Mouse (Mus musculus) lung, adult 10 weeks (tissue): ENCODE results near the gene Apold1. TPM values are rescaled to one million over a fixed set of nuclear protein-coding genes. Genes with fewer than 3 reads are reported as not detected.

Source experiments
- polyA plus RNA-seq: library from polyadenylated mRNA; stranded (reverse); fragments of 350-450 nt; fragmentation: Illumina TruSeq; extraction: RNeasy Lipid Tissue Mini Kit (QIAGEN cat#74804); gene quantifications from one replicate; pipeline ENCODE4 v1.2.3, GENCODE M21; 2014; ENCODE audit warnings: low read depth, low replicate concordance; ENCODE audit not compliant: insufficient read depth

Gene Apold1
- 1.5 TPM for polyA plus RNA-seq

GRCm38 (mm10) chr6:134981231-134982062, at the start of gene Apold1:
Apold1 (plus strand) TSS chr6:134981718.

GRCm38 (mm10) chr6:135011048-135011733, 29.7 kb downstream of the Apold1 start, which contains the start of gene Ddx47:
Ddx47 (plus strand) TSS chr6:135011612.

Other genes starting within 250 kb of the Apold1 start
- gene Dusp16, start 189.1 kb upstream of the Apold1 start, polyA plus RNA-seq, result 16.1 TPM
- 21.3 TPM for gene Crebl2, start 151.6 kb upstream of the Apold1 start, polyA plus RNA-seq
- 3.8 TPM for gene Gpr19, start 83.1 kb upstream of the Apold1 start, polyA plus RNA-seq
- 44.2 TPM for gene Cdkn1b, start 61.3 kb upstream of the Apold1 start, polyA plus RNA-seq
- 50.1 TPM for gene Ddx47, start 29.9 kb downstream of the Apold1 start, polyA plus RNA-seq
- gene Gprc5a, start 83.9 kb downstream of the Apold1 start, polyA plus RNA-seq, result 320 TPM
- gene Gprc5d, start 136.6 kb downstream of the Apold1 start, polyA plus RNA-seq, result not detected
- 3.2 TPM for gene Fam234b, start 216.3 kb downstream of the Apold1 start, polyA plus RNA-seq
- 37.7 TPM for gene Hebp1, start 216.3 kb downstream of the Apold1 start, polyA plus RNA-seq